Mouse (Mus musculus): Measurements from ENCODE around the gene Kdsr.
"Not testable (repeated sequence)": the region's sequence is repeated elsewhere in the genome, so short reads cannot be mapped to it uniquely, and the experiment has no call there.

GRCm38 (mm10) chr1:106717736-106718135 is 41.8 kb downstream of the Kdsr start:
- TF ChIP-seq CTCF, EP300 (IDR thresholded peaks at IDR 0.05): not testable (repeated sequence)
